Mouse (Mus musculus) thymus, postnatal 4 days (tissue): ENCODE measurements at regions not wholly inside any gene's neighbourhood (a gene's known extent, or its start where the extent isn't known, plus 50 kb on each side); places are given as distances from the start of the nearest gene placed in this dataset.

Source experiments
- DNase-seq: peaks from one replicate; pipeline ENCODE4 v3.0.0; 2021

GRCm38 (mm10) chr10:21483373-21483772 lies 106.3 kb downstream of the Aldh8a1 start:
- no peak for DNase-seq

GRCm38 (mm10) chr10:21488374-21488930 lies 104.5 kb upstream of the 1700020N01Rik start:
- DNase-seq = no peak

- no peak for DNase-seq
Measured at GRCm38 (mm10) chr10:21490910-21491309, 102.0 kb upstream of the 1700020N01Rik start.

- DNase-seq = no peak
Measured at GRCm38 (mm10) chr10:21492254-21492894, 100.6 kb upstream of the 1700020N01Rik start.

GRCm38 (mm10) chr10:21494536-21494935 lies 98.4 kb upstream of the 1700020N01Rik start:
- no peak for DNase-seq

GRCm38 (mm10) chr10:21497110-21497509 lies 95.8 kb upstream of the 1700020N01Rik start:
- DNase-seq = no peak

- DNase-seq = no peak
Measured at GRCm38 (mm10) chr10:21498143-21498542, 94.8 kb upstream of the 1700020N01Rik start.

- no peak for DNase-seq
Measured at GRCm38 (mm10) chr10:21501658-21502057, 91.3 kb upstream of the 1700020N01Rik start.

GRCm38 (mm10) chr10:21504431-21504830 lies 88.5 kb upstream of the 1700020N01Rik start:
- peak; percentile 52 for DNase-seq

- no peak for DNase-seq
Measured at GRCm38 (mm10) chr10:21511386-21511785, 81.6 kb upstream of the 1700020N01Rik start.

GRCm38 (mm10) chr10:21512486-21512885 lies 80.5 kb upstream of the 1700020N01Rik start:
- no peak for DNase-seq

GRCm38 (mm10) chr10:21517721-21518120 lies 75.2 kb upstream of the 1700020N01Rik start:
- DNase-seq = no peak

GRCm38 (mm10) chr10:21520854-21521253 lies 72.1 kb upstream of the 1700020N01Rik start:
- no peak for DNase-seq

- no peak for DNase-seq
Measured at GRCm38 (mm10) chr10:21525555-21525954, 67.4 kb upstream of the 1700020N01Rik start.

- DNase-seq = no peak
Measured at GRCm38 (mm10) chr10:21528396-21528795, 64.5 kb upstream of the 1700020N01Rik start.

- peak; percentile 67 for DNase-seq
Measured at GRCm38 (mm10) chr10:21529098-21529749, 63.7 kb upstream of the 1700020N01Rik start.

GRCm38 (mm10) chr10:21532142-21532541 lies 60.8 kb upstream of the 1700020N01Rik start:
- no peak for DNase-seq

GRCm38 (mm10) chr10:21535631-21536030 lies 57.3 kb upstream of the 1700020N01Rik start:
- no peak for DNase-seq

GRCm38 (mm10) chr10:21538481-21538880 lies 54.5 kb upstream of the 1700020N01Rik start:
- DNase-seq = no peak
